Mouse (Mus musculus) kidney, adult 9 months (tissue): Measurements from ENCODE around the gene Mrps35.

Source experiments
- DNase-seq: peaks from one replicate; pipeline ENCODE4 v3.0.0; 2022

The Mrps35 gene

DNA sequence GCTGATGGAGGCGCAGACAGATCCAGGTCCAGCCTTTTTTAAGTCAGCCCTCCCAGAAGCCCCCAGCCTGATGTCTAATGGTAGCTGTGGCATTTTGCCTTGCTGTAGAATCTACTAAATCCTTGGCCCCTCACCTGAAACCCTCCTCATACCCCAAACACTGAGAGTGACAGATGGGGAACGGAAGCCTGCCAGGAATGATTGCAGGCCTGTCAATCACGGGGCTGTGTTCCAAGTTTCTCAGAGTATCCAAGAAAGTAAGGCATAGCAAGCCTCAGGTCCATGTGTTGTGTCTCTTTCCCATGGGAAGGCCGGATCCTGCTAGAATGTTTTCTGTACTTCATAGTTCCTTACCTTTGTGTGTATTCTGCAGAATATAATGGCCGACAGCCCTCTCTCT, 47.6 kb downstream of the Mrps35 start:
- DNase-seq = no peak

DNA sequence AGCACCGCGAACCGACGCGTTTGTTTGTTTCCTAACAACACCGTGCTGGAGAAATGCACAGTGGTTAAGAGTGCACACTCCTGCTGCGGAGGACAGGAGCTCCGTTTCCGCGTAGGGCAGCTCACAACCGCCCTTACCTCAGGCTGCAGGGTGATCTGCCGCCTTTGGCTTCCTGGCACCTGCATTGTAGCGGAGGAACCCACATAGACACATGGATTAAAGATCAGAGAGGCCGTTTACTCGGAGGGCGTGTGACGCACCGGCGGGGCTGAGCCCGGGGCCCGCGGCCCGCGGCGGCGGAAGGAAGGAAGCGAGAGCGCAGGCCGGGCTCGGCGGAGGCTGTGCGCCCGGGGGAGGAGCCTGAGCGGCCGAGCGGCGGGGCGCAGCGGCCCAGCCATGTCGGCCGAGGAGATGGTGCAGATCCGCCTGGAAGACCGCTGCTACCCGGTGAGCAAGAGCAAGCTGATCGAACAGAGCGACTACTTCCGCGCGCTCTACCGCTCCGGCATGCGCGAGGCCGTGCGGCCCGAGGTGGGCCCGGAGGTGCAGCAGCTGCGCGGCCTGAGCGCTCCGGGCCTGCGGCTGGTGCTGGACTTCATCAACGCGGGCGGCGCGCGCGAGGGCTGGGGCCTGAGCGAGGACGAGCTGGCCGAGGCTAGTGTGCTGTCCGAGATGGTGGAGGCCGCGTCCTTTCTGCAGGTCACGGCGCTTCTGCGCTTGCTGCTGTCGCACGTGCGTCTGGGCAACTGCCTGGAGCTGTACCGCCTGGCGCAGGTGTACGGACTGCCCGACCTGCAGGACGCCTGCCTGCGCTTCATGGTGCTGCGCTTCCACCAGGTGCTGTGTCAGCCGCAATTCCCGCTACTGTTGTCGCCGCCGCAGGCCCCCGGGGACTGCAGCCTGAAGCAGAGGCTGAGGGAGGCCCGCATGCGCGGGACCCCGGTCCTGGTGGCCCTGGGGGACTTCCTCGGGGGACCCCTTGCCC, 48.9 kb downstream of the Mrps35 start, which contains the start of gene Klhl42:
TSS of gene Klhl42 (plus strand) at position 244 of the 985 bp plus-strand sequence.
- peak; percentile 70 for DNase-seq

DNA sequence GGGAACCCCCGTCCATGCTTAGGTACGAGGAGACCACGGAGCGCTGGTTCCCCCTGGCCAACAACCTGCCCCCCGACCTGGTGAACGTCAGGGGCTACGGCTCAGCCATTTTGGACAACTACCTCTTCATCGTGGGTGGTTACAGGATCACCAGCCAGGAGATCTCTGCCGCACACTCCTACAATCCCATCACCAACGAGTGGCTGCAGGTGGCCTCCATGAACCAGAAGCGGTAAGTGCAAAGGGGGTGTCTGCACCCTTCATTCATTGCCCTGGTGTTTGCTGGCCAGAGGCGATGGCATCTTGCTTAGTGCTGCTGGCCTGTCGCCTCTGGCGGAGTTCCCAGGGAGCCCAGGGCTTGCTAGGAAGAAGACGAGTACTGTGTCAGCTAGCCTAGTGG, 49.6 kb downstream of the Mrps35 start:
- DNase-seq = peak; percentile 59

DNA sequence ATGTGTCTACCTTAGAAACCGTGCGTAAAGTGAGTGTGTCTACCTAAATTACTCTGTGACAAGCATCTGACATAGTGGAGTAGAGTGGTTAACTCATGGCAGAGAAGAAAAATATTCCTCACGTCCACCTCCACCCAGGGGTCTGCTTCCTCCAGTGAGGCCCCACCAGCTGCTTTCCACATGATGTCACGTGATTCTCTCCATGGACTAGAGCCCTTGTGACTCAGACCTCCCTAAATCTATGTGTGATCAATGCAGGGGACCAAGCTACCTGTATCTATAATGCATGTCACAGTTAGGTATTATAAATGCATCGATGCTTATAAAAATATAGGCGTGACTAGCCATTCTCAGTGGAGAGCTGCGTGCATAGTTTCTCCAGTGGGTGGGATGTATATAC, 52.2 kb downstream of the Mrps35 start:
- no peak for DNase-seq

DNA sequence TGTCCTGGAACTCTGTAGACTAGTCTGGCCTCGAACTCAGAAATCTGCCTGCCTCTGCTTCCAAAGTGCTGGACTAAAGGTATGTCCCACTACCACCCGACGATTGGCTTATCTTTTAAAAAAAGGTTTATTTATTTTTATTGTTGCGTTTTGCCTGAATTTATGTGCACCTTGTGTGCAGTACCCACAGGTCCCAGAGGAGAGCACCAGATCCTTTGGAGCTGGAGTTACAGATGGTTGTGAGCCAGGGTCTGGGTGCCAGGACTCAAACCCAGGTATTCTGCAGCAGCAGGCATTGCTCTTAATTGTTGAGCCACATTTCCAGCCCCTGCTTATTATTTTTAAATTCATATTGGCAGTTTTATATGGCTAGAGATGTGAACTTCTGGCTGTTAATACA, 53.5 kb downstream of the Mrps35 start:
- DNase-seq = no peak

DNA sequence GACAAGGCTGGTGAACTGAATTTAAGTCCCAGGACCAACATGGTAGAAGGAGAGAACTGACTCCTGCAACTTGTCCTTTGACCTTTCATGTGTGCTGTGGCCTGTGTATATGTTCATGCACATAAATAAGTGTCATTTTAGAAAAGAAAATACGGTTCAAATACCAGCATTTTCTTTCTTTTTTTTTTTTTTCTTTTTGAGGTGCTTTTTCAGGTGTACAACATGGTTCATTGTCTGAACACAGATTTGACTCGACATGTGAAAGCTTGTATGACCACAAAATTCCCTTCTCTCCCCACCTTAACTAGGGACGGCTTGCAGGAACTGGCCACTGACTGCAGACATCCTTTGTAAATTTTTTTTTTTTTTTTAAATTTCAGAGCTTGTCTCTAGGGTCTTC, 54.4 kb downstream of the Mrps35 start:
- DNase-seq = no peak

DNA sequence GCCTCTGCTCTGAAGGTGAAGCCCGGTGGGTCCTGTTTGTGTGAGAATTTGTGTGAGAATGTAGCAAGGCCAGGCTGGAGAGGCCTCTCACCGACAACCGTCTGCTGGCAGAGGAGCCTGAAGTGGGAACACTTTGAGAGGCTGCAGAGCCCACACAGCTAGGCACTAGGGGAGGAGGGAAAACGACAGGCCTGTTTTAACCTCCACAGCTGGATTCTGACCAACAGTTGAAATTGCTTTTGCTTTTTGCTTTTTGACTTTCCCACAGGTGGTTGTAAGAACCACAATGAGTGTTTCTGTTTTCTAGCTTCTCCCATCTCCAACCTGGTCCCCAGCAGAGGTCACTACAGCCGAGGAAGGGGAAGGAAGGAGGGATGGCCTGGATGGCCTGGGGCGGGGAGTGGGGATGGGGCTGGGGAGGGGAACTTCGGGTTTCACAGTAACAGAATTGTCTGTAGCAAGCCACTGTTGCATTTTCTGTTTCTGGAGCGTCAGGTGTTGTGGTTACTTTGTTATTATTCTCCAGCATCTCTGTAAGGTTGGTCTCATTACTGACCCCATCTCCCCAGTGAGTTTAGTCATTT, 54.9 kb downstream of the Mrps35 start:
- DNase-seq = no peak

DNA sequence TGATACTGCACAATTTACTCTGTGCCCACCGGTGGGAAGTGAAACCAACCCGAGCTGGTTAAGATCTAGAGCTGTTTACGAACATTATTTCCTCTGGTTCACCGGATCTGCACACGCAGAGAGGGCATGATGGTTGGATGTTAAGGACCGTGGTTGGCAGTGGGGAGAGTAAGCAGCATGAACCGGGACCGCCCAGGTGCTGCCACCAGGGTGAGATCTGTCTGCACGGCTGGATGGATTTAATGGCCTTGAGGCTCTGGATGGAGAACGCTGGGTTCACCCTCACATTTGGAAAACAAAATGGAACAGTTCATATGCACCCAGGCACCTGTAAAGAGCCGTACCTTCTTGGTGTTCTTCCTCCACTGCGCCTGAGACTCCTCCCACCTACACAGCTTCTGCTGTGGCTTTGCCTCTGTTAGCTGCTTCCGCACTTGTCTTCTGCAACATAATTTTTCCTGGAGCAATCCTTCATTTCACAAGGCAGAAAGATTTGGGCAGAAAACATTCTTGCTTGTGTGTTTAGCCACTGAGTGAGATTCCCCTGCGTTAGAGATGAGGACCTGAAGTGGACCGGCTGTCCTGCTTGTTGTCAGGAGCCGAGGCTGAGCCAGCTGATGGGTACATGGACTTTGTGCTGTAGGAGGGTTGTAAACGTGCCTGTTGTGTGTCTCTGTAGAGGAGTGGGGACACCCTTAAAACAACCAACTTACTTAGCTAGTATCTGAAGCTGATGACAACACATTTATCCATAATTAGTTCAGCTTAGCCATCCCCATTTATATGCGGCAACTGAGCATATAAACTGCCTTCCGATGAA, 57.1 kb downstream of the Mrps35 start:
- peak; percentile 41 for DNase-seq

DNA sequence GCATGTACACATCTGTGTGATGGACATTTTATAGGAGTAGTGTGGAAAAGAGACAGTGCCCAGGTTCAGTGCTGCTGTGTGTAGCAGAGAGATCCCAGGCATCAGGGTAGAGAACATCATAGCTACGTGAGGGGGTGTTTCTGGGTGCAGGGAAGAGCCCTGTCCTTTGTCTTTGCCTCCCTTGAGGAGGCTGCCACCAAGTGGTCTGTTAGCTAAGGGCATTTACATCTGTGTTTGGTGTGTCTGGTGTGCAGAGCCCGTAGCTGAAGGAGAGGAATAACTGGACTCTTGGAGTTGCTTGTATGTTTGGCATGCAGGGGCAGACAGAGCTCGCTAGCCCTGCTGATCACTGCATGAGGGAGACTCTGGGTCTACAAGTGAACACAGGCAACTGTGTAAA, 59.7 kb downstream of the Mrps35 start:
- no peak for DNase-seq

DNA sequence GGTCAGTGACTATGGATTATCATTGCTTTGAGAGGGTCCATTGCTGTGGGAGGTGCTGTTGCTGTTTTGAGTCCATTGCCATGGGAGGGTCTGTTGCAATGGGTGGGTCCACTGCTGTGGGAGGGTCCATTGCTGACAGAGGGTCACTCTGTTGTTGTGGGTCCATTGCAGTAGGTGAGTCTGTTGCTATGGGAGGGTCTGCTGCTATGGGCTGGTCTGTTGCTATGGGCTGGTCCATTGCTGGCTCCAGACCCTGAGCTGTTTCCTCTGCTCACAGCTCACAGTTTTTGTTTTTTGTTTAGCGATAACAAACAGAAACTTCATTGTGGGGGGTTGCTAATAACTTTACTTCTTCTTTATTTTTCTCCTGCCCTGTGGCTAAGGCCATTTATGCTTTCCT, 63.0 kb downstream of the Mrps35 start:
- DNase-seq = no peak

DNA sequence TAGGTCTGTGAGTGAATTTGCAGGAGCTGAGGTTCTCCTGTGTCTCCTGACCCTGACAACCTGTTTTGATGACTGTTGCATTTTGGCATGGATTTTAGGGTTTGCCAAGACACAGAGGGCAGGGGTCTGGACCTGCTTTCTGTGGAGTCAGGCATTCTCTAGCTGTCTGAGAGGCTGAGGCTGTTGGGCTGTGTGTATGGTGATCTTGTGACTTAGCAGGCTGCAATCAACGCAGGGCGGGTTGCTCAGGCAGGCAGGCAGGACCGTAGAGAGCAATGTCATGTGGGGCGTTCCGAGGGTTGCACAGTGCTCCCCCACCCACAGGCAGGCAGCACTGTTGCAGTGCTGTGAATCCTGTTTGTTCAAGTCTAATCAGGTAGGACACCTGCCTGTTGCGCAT, 64.2 kb downstream of the Mrps35 start:
- DNase-seq = peak; percentile 43

DNA sequence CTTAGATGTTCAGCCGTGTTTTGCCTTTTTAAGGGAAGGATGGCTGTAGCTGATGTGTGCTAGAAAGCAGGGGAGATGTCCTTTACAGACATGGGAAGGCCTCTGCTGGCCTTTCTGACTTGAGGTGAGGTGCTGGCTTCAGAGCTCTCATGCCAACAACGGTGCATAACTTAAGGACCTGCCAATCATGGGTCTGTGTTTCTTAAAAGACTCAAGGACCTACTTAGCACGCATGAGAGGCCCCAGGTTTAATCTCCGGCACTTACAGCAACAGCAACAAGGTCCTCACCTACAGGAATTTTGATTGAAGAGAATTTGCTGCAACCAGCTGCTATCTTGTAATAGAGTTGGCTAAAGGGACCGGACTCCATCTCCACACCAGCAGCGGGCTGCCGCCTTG, 66.7 kb downstream of the Mrps35 start:
- no peak for DNase-seq

DNA sequence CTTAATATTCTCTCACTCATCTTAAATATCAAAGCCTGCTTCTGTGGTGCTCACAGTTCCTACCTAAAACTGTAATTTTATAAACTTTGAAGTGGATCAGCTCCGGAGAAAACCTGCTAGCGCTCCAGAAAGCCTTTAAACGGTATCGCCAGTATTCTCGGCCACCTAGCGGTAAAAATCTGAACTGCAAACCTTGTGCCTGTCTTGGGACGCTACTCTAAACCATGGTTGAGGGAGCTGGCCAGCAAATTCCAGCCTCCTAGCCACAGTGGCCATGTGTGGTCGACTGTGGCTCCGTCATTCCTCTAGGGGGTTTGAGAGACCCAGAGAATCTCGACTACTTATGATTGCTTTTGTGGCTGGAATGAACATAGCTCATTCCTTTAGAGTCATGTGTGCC, 74.0 kb downstream of the Mrps35 start:
- peak; percentile 90 for DNase-seq

DNA sequence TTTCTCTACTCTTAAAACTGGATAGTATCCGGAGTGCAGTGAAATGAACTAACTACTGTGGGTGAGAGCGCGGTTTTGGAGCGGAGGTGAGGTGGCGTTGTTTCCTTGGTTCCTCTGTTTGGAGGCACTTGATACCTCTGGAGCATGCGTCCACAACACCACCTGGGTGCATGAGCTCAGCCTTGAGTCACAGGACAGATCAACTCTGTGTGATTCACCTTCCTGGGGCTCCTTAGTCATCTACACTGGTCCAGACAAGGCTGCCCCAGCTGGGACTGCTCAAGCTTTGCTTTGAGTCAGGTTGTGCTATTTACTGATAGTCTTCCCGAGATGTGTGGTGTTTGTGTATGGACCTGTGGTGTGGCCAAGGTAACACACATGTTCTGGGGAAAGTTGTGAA, 75.2 kb downstream of the Mrps35 start:
- no peak for DNase-seq

DNA sequence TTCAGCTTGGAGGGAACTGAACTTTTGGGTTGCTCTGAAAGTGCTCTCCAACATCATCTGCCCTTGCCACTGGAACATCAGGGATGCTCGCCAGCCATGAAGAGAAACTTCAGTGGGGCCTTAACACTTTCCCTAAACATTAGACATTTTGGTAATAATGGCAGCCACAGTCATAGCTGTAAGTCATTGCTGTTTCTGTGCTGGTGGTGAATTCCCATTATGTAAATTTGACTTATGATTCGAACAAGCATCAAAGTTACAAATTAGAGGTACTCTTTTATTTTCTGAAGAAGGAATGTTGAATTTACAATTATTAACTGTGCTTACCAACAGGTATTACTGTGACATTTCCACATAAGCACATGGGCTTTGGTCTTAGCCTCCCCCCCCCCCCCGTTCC, 75.6 kb downstream of the Mrps35 start:
- DNase-seq = no peak

DNA sequence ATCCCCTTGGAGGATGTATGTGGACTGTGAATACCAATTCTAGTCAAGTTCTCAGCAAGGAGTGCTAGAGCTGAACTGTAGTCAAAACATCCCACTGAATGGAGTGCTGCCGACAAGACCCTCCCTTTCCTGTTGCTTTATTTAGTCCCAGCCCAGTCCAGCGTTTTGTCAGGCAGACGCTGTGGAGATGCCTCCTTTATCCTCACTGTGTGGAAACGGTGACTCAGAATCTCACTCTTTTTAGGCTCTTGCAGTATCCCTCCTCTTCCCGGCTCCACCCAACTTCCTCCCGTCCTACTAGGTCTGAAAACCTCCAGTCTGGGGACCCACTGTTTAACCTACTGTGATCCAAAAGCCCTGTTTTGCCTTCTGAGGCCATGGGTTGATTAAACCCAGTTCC, 78.8 kb downstream of the Mrps35 start:
- no peak for DNase-seq
